Mouse (Mus musculus) olfactory bulb, adult 2 months (tissue): ENCODE data around the gene Pde10a.

Experiments used
- CTCF ChIP-seq: fragments of 200-500 bp; IDR thresholded peaks from 2 replicates; pipeline ENCODE4 v1.5.1; 2012; ENCODE audit warnings: low read depth, mild to moderate bottlenecking, low read length, moderate library complexity; ENCODE audit not compliant: insufficient read depth
- POLR2A ChIP-seq: fragments of 200-500 bp; IDR thresholded peaks from 2 replicates; pipeline ENCODE4 v1.6.1; 2012; ENCODE audit warnings: mild to moderate bottlenecking, low read depth, low read length, moderate library complexity; ENCODE audit not compliant: insufficient read depth

DNA sequence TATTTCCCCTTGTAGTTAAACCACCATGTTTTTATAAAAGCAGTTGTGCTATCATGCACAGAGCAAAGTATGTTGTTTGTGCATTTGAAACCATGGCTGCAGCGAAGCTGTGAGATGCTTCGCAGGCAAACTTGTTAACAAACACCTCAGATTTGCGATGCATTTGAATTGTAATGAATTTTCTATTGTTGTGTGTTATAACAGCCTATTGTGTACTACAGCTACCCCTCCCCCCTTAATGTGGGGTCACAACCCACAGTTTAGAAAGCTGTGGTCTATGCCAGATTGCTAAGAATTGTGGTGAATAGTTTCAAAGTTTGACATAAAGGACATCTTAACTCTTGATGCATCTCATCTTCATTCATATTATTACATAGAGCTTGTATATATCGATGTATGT, 435.2 kb downstream of the Pde10a start:
- TF ChIP-seq CTCF: no peak
- no peak for TF ChIP-seq POLR2A
